In genomic region chr12:117157249-117157648, GRCm38 (mm10) we compare ENCODE assay signal across 17 mouse cellular contexts.
DNase-seq lines count a peak whose midpoint lies in the region; ATAC-seq and TF ChIP-seq lines count a peak whose summit lies in the region.
"Had no signal": no experiment of that assay in that cellular context is flagged by ENCODE, and none has a peak within 500 bp of the region (broad histone marks: within the 10 kb centered on the region; RNA-seq: fewer than 3 reads in every experiment).

No protein-coding gene starts in this region.

- no peak for TF ChIP-seq CTCF in layer of hippocampus, adult 2 months (conservative IDR thresholded peaks at IDR 0.05)

- no peaks in the 10 kb centered on the region for H3K9me3 ChIP-seq in hindbrain, embryonic 13.5 days
- no peaks in the 10 kb centered on the region for H3K9me3 ChIP-seq in midbrain, embryonic 14.5 days (ENCODE audit: control insufficient read depth, low read length)
- H3K9me3 ChIP-seq: embryonic facial prominence, embryonic 12.5 days; kidney, embryonic 15.5 days; limb, embryonic 13.5 days; liver, embryonic 15.5 days had no signal

- 0 out of 2 replicates have a peak overlapping the region, but pooled peaks have one; percentile 43 for H3K27ac ChIP-seq in layer of hippocampus, adult 2 months
- 0 out of 2 replicates have a peak overlapping the region, but pooled peaks have one; percentile 13 for H3K27ac ChIP-seq in hindbrain, embryonic 13.5 days
- peak overlapping the region; percentile 92 for H3K27ac ChIP-seq in midbrain, embryonic 14.5 days (replicated peaks; ENCODE audit: low read depth, low read length)
- H3K27ac ChIP-seq: embryonic facial prominence, embryonic 12.5 days; gastrocnemius, adult 2 months; heart, adult 2 months; kidney, embryonic 15.5 days; limb, embryonic 13.5 days; liver, embryonic 15.5 days had no signal

- DNase-seq in layer of hippocampus, adult 2 months (ENCODE audit: low spot score in 2 of 2): no peak
- no peak for DNase-seq in layer of hippocampus, adult 18-20 months (ENCODE audit: low spot score in 2 of 2)
- no peak for DNase-seq in midbrain, embryonic 14.5 days
- no peak for DNase-seq in lung, postnatal 14 days
- DNase-seq in thymus, adult 18-20 months: no peak
- DNase-seq: adrenal gland, postnatal 25 days; cerebellum, postnatal 14 days; gastrocnemius, adult 2 months; heart, adult 2 months; right cerebral cortex, postnatal 4 days had no signal

- peaks cover 43% of the 10 kb centered on the region for H3K27me3 ChIP-seq in hindbrain, embryonic 13.5 days
- H3K27me3 ChIP-seq in midbrain, embryonic 14.5 days (ENCODE audit: control insufficient read depth, insufficient read depth, low read length): no peaks in the 10 kb centered on the region

- ATAC-seq in hindbrain, embryonic 13.5 days (ENCODE audit: low FRiP score): no peak
- ATAC-seq in midbrain, embryonic 14.5 days (ENCODE audit: low FRiP score, low TSS enrichment): no peak
- no peak for ATAC-seq in frontal cortex, adult (ENCODE audit: low TSS enrichment)
- ATAC-seq in activated CD4-positive, CD25-positive, alpha-beta regulatory T cell, adult 4 months: no peak

- WGBS in hindbrain, embryonic 13.5 days: 29% methylated on average over 2 of the region's 2 CpGs
- WGBS in midbrain, embryonic 14.5 days: 4% methylated on average over 2 of the region's 2 CpGs

- H3K4me2 ChIP-seq in hindbrain, embryonic 13.5 days: peak overlapping the region; percentile 83
- peak overlapping the region; percentile 70 for H3K4me2 ChIP-seq in midbrain, embryonic 14.5 days (ENCODE audit: low read length)
- H3K4me2 ChIP-seq: kidney, embryonic 15.5 days; limb, embryonic 13.5 days; liver, embryonic 15.5 days had no signal

- peaks cover 8% of the 10 kb centered on the region for H3K36me3 ChIP-seq in hindbrain, embryonic 13.5 days
- peaks cover 20% of the 10 kb centered on the region for H3K36me3 ChIP-seq in midbrain, embryonic 14.5 days (ENCODE audit: control insufficient read depth, insufficient read depth, low read length)
- H3K36me3 ChIP-seq: embryonic facial prominence, embryonic 12.5 days; kidney, embryonic 15.5 days; limb, embryonic 13.5 days; liver, embryonic 15.5 days had no signal

- peak overlapping the region; percentile 69 for H3K9ac ChIP-seq in hindbrain, embryonic 13.5 days
- peak overlapping the region; percentile 98 for H3K9ac ChIP-seq in midbrain, embryonic 14.5 days (replicated peaks; ENCODE audit: low read length)
- H3K9ac ChIP-seq: embryonic facial prominence, embryonic 12.5 days; kidney, embryonic 15.5 days; limb, embryonic 13.5 days; liver, embryonic 15.5 days had no signal

- peak overlapping the region; percentile 4; the same call in 1 of the 2 replicates for H3K4me3 ChIP-seq in layer of hippocampus, adult 2 months
- peak overlapping the region; percentile 70 for H3K4me3 ChIP-seq in hindbrain, embryonic 13.5 days
- H3K4me3 ChIP-seq in midbrain, embryonic 14.5 days (replicated peaks; ENCODE audit: low read depth, low read length): peak overlapping the region; percentile 86
- H3K4me3 ChIP-seq: embryonic facial prominence, embryonic 12.5 days; gastrocnemius, adult 2 months; heart, adult 2 months; kidney, embryonic 15.5 days; limb, embryonic 13.5 days; liver, embryonic 15.5 days had no signal

- peaks cover 90% of the 10 kb centered on the region for H3K4me1 ChIP-seq in hindbrain, embryonic 13.5 days (replicated peaks)
- peaks cover 62% of the 10 kb centered on the region for H3K4me1 ChIP-seq in midbrain, embryonic 14.5 days (ENCODE audit: control insufficient read depth, insufficient read depth, low read length)
- H3K4me1 ChIP-seq: liver, embryonic 15.5 days had no signal

Comparison
In these comparisons a context has a peak if more than half of its experiments do, and no peak if none do; other contexts are left out.
1. H3K27ac ChIP-seq: peak in every context shown above with its lines; median percentile 92 in midbrain, embryonic 14.5 days; 43 in layer of hippocampus, adult 2 months; 13 in hindbrain, embryonic 13.5 days.
2. H3K4me3 ChIP-seq: peak in every context shown above with its lines; median percentile 86 in midbrain, embryonic 14.5 days; 70 in hindbrain, embryonic 13.5 days; 4 in layer of hippocampus, adult 2 months.